Comparison of ENCODE assay signal across 10 mouse cellular contexts in genomic region chr12:112626455-112626854, GRCm38 (mm10).
"Had no signal": no experiment of that assay in that cellular context is flagged by ENCODE, and none has a peak within 500 bp of the region (broad histone marks: within the 10 kb centered on the region; RNA-seq: fewer than 3 reads in every experiment).

No protein-coding gene starts in this region.

- DNase-seq: kidney, adult 2 months; kidney, postnatal 14 days; left cerebral cortex, postnatal 4 days; lung, postnatal 14 days; right cerebral cortex, postnatal 14 days had no signal

- H3K9me3 ChIP-seq: kidney, embryonic 15.5 days; limb, embryonic 15.5 days; midbrain, embryonic 13.5 days had no signal

- H3K4me3 ChIP-seq: kidney, embryonic 15.5 days; limb, embryonic 15.5 days; midbrain, embryonic 13.5 days had no signal

- H3K27ac ChIP-seq: kidney, embryonic 15.5 days; limb, embryonic 15.5 days; liver, embryonic 14.5 days; midbrain, embryonic 13.5 days had no signal

- H3K9ac ChIP-seq: kidney, embryonic 15.5 days; limb, embryonic 15.5 days; liver, embryonic 14.5 days; lung, embryonic 14.5 days; midbrain, embryonic 13.5 days had no signal

- ATAC-seq: midbrain, embryonic 13.5 days had no signal

- H3K36me3 ChIP-seq: kidney, embryonic 15.5 days; limb, embryonic 15.5 days; midbrain, embryonic 13.5 days had no signal

- H3K4me2 ChIP-seq: kidney, embryonic 15.5 days; limb, embryonic 15.5 days; lung, embryonic 14.5 days; midbrain, embryonic 13.5 days had no signal
